Mouse (Mus musculus): Measurements from ENCODE around the gene RPS10-NUDT3. TPM values are rescaled to one million over a fixed set of nuclear protein-coding genes. Genes with fewer than 3 reads are reported as not detected.
"Not testable (repeated sequence)": the region's sequence is repeated elsewhere in the genome, so short reads cannot be mapped to it uniquely, and the experiment has no call there.

Gene RPS10-NUDT3
- polyA plus RNA-seq, 1 experiment from 2014 or later, result not detected

- no peak for DNase-seq (ENCODE audit: low spot score)
Measured at GRCm38 (mm10) chr17:27642491-27643062, 7.6 kb upstream of the RPS10-NUDT3 start.

- DNase-seq (ENCODE audit: low spot score), result not testable (repeated sequence)
Measured at GRCm38 (mm10) chr17:27639851-27640250, 4.8 kb upstream of the RPS10-NUDT3 start.

GRCm38 (mm10) chr17:27638921-27639332, 3.9 kb upstream of the RPS10-NUDT3 start:
- no peak for DNase-seq (ENCODE audit: low spot score)

- no peak for DNase-seq (ENCODE audit: low spot score)
Measured at GRCm38 (mm10) chr17:27637333-27637732, 2.3 kb upstream of the RPS10-NUDT3 start.

GRCm38 (mm10) chr17:27636132-27637020, 1.4 kb upstream of the RPS10-NUDT3 start, which contains the start of gene Rps10:
TSS of gene Rps10 (minus strand) at chr17:27636669.
- no peak for DNase-seq (ENCODE audit: low spot score)

- DNase-seq (ENCODE audit: low spot score), result not testable (repeated sequence)
Measured at GRCm38 (mm10) chr17:27635575-27635903, 517 bp upstream of the RPS10-NUDT3 start.

- peak; percentile 79 for DNase-seq (ENCODE audit: low spot score)
Measured at GRCm38 (mm10) chr17:27629249-27630020, 5.6 kb downstream of the RPS10-NUDT3 start.

GRCm38 (mm10) chr17:27628376-27628775, 6.6 kb downstream of the RPS10-NUDT3 start:
- no peak for DNase-seq (ENCODE audit: low spot score)

GRCm38 (mm10) chr17:27627451-27627850, 7.6 kb downstream of the RPS10-NUDT3 start:
- DNase-seq (ENCODE audit: low spot score), result no peak

GRCm38 (mm10) chr17:27626681-27627080, 8.3 kb downstream of the RPS10-NUDT3 start:
- DNase-seq (ENCODE audit: low spot score), result no peak

GRCm38 (mm10) chr17:27625455-27626251, 9.4 kb downstream of the RPS10-NUDT3 start:
- DNase-seq (ENCODE audit: low spot score), result no peak

- peak; percentile 96 for DNase-seq (ENCODE audit: low spot score)
Measured at GRCm38 (mm10) chr17:27623360-27624326, 11.4 kb downstream of the RPS10-NUDT3 start, which contains the start of gene Nudt3. TSS of gene Nudt3 (minus strand) at chr17:27623495.

GRCm38 (mm10) chr17:27622611-27623359, 12.2 kb downstream of the RPS10-NUDT3 start:
- peak; percentile 60 for DNase-seq (ENCODE audit: low spot score)

- DNase-seq (ENCODE audit: low spot score), result no peak
Measured at GRCm38 (mm10) chr17:27621705-27622531, 13.1 kb downstream of the RPS10-NUDT3 start.

- DNase-seq (ENCODE audit: low spot score), result no peak
Measured at GRCm38 (mm10) chr17:27621161-27621560, 13.9 kb downstream of the RPS10-NUDT3 start.

- no peak for DNase-seq (ENCODE audit: low spot score)
Measured at GRCm38 (mm10) chr17:27615388-27615787, 19.6 kb downstream of the RPS10-NUDT3 start.

GRCm38 (mm10) chr17:27613016-27613415, 22.0 kb downstream of the RPS10-NUDT3 start:
- DNase-seq (ENCODE audit: low spot score), result no peak

- no peak for DNase-seq (ENCODE audit: low spot score)
Measured at GRCm38 (mm10) chr17:27611994-27612393, 23.0 kb downstream of the RPS10-NUDT3 start.

Data from thymus, postnatal 0 days (tissue).